Mouse (Mus musculus) MEL (cell line): ENCODE results near the gene Ptpro. TPM values are rescaled to one million over a fixed set of nuclear protein-coding genes. Genes with fewer than 3 reads are reported as not detected.

Experiments
- DNase-seq: peaks from one replicate; pipeline ENCODE4 v3.0.0; 2011; ENCODE audit warnings: low read depth, low spot score
- H3K27ac ChIP-seq: 2 replicates; pipeline ENCODE4 v1.5.1; 2012; ENCODE audit warnings: low read depth, mild to moderate bottlenecking, control low read depth, low read length, moderate library complexity; ENCODE audit not compliant: control insufficient read depth
- H3K27me3 ChIP-seq, 2 experiments: fragments of 150-350 bp in 1 of 2; sonication (generic) in 1 of 2; 2 replicates each; pipeline ENCODE4 v1.6.1; 2012; ENCODE audit warnings: low read length in 2 of 2, mild to moderate bottlenecking in 2 of 2, improper control_type of control experiment in 1 of 2, moderate library complexity in 1 of 2; ENCODE audit not compliant: insufficient read depth in 2 of 2, control insufficient read depth in 1 of 2
- H3K36me3 ChIP-seq, 2 experiments: 2 replicates each; pipeline ENCODE4 v1.6.1; 2012 to 2014; ENCODE audit warnings: low read length in 2 of 2, improper control_type of control experiment in 1 of 2, inconsistent platforms in 1 of 2, mild to moderate bottlenecking in 1 of 2; ENCODE audit not compliant: insufficient read depth in 2 of 2, control insufficient read depth in 1 of 2
- H3K4me1 ChIP-seq, 2 experiments: fragments of 150-350 bp in 1 of 2; sonication (generic) in 1 of 2; 2 replicates each; pipeline ENCODE4 v1.6.1; 2012; ENCODE audit warnings: low read length in 2 of 2, improper control_type of control experiment in 1 of 2, mild to moderate bottlenecking in 1 of 2; ENCODE audit not compliant: insufficient read depth in 2 of 2, control insufficient read depth in 1 of 2
- H3K4me3 ChIP-seq, 2 experiments: fragments of 150-350 bp in 1 of 2; sonication (generic) in 1 of 2; 2 replicates each; pipeline ENCODE4 v1.5.1; 2012; ENCODE audit warnings: low read depth in 2 of 2, low read length in 2 of 2, mild to moderate bottlenecking in 2 of 2, moderate library complexity in 2 of 2, control low read depth in 1 of 2, improper control_type of control experiment in 1 of 2; ENCODE audit not compliant: control insufficient read depth in 1 of 2, insufficient read depth in 1 of 2
- H3K79me2 ChIP-seq: 2 replicates; pipeline ENCODE4 v1.6.1; 2012; ENCODE audit warnings: mild to moderate bottlenecking, low read length, moderate library complexity; ENCODE audit not compliant: control insufficient read depth, poor library complexity, insufficient read depth
- H3K9ac ChIP-seq: 2 replicates; pipeline ENCODE4 v1.6.1; 2012; ENCODE audit warnings: low read depth, mild to moderate bottlenecking, control low read depth, low read length, moderate library complexity; ENCODE audit not compliant: control insufficient read depth, poor library complexity, severe bottlenecking
- H3K9me3 ChIP-seq: fragments of 150-350 bp; sonication (generic); replicated peaks from 2 replicates; pipeline ENCODE4 v1.6.1; 2012; ENCODE audit warnings: mild to moderate bottlenecking, low read length, improper control_type of control experiment, moderate library complexity; ENCODE audit not compliant: insufficient read depth
- BHLHE40 ChIP-seq: IDR thresholded peaks from 2 replicates; pipeline ENCODE4 v1.6.1; 2012; ENCODE audit warnings: low read depth, mild to moderate bottlenecking, inconsistent platforms, low read length, improper control_type of control experiment, borderline replicate concordance
- CHD1 ChIP-seq: IDR thresholded peaks from 2 replicates; pipeline ENCODE4 v1.6.1; 2012; ENCODE audit warnings: low read depth, mild to moderate bottlenecking, inconsistent platforms, low read length, improper control_type of control experiment
- E2F4 ChIP-seq: IDR thresholded peaks from 2 replicates; pipeline ENCODE4 v1.6.1; 2011; ENCODE audit warnings: low read depth, low read length, improper control_type of control experiment, borderline replicate concordance
- ETS1 ChIP-seq: IDR thresholded peaks from 2 replicates; pipeline ENCODE4 v1.6.1; 2012; ENCODE audit warnings: low read depth, mild to moderate bottlenecking, inconsistent platforms, low read length, improper control_type of control experiment, moderate library complexity
- KAT2A ChIP-seq: conservative IDR thresholded peaks from 2 replicates; pipeline ENCODE4 v1.6.1; 2012; ENCODE audit warnings: low read depth, low read length, improper control_type of control experiment, inconsistent platforms
- MAFK ChIP-seq: IDR thresholded peaks from 2 replicates; pipeline ENCODE4 v1.6.1; 2011; ENCODE audit warnings: low read depth, mild to moderate bottlenecking, low read length, improper control_type of control experiment, borderline replicate concordance
- MAX ChIP-seq: IDR thresholded peaks from 2 replicates; pipeline ENCODE4 v1.6.1; 2011; ENCODE audit warnings: low read length, improper control_type of control experiment
- MXI1 ChIP-seq: IDR thresholded peaks from 2 replicates; pipeline ENCODE4 v1.6.1; 2011; ENCODE audit warnings: mild to moderate bottlenecking, low read depth, low read length, improper control_type of control experiment
- MYB ChIP-seq: IDR thresholded peaks from 2 replicates; pipeline ENCODE4 v1.6.1; 2011; ENCODE audit warnings: mild to moderate bottlenecking, low read depth, low read length, improper control_type of control experiment
- MYC ChIP-seq: IDR thresholded peaks from 2 replicates; pipeline ENCODE4 v1.6.1; 2011; ENCODE audit warnings: low read depth, mild to moderate bottlenecking, low read length, improper control_type of control experiment, moderate library complexity
- NRF1 ChIP-seq: IDR thresholded peaks from 2 replicates; pipeline ENCODE4 v1.6.1; 2014; ENCODE audit warnings: low read depth, mild to moderate bottlenecking, inconsistent platforms, low read length, improper control_type of control experiment, moderate library complexity; ENCODE audit not compliant: poor library complexity, insufficient read depth, severe bottlenecking
- POLR2A ChIP-seq, 2 experiments: IDR thresholded peaks; 2 replicates each; pipeline ENCODE4 v1.6.1; 2011 to 2012; ENCODE audit warnings: low read length in 2 of 2, mild to moderate bottlenecking in 2 of 2, control low read depth in 1 of 2, improper control_type of control experiment in 1 of 2, low read depth in 1 of 2, moderate library complexity in 1 of 2; ENCODE audit not compliant: control insufficient read depth in 1 of 2, insufficient read depth in 1 of 2, poor library complexity in 1 of 2
- POLR2AphosphoS5 ChIP-seq: IDR thresholded peaks from 2 replicates; pipeline ENCODE4 v1.6.1; 2012; ENCODE audit warnings: low read depth, borderline replicate concordance, mild to moderate bottlenecking, inconsistent platforms, low read length, moderate library complexity, mixed read lengths
- SIN3A ChIP-seq: IDR thresholded peaks from 2 replicates; pipeline ENCODE4 v1.6.1; 2012; ENCODE audit warnings: low read length, improper control_type of control experiment, inconsistent platforms
- SMC3 ChIP-seq: IDR thresholded peaks from 2 replicates; pipeline ENCODE4 v1.6.1; 2011; ENCODE audit warnings: low read depth, low read length, improper control_type of control experiment
- TBP ChIP-seq: IDR thresholded peaks from 2 replicates; pipeline ENCODE4 v1.8.0; 2011; ENCODE audit warnings: low read depth, low read length, improper control_type of control experiment
- TCF12 ChIP-seq: IDR thresholded peaks from 2 replicates; pipeline ENCODE4 v1.6.1; 2014; ENCODE audit warnings: low read depth, mild to moderate bottlenecking, inconsistent platforms, low read length, improper control_type of control experiment, moderate library complexity
- USF1 ChIP-seq: IDR thresholded peaks from 2 replicates; pipeline ENCODE4 v1.6.1; 2014; ENCODE audit warnings: low read depth, mild to moderate bottlenecking, inconsistent platforms, low read length, improper control_type of control experiment, moderate library complexity
- USF2 ChIP-seq, 2 experiments: IDR thresholded peaks; 2 replicates each; pipeline ENCODE4 v1.6.1; 2011 to 2012; ENCODE audit warnings: improper control_type of control experiment in 2 of 2, low read length in 2 of 2, borderline replicate concordance in 1 of 2, inconsistent platforms in 1 of 2, low read depth in 1 of 2, mild to moderate bottlenecking in 1 of 2; ENCODE audit not compliant: insufficient read depth in 1 of 2
- ZC3H11A ChIP-seq: IDR thresholded peaks from 2 replicates; pipeline ENCODE4 v1.6.1; 2012; ENCODE audit warnings: low read depth, mild to moderate bottlenecking, inconsistent platforms, low read length, improper control_type of control experiment
- ZKSCAN1 ChIP-seq: IDR thresholded peaks from 2 replicates; pipeline ENCODE4 v1.6.1; 2012; ENCODE audit warnings: low read depth, mild to moderate bottlenecking, inconsistent platforms, low read length, improper control_type of control experiment, moderate library complexity
- ZNF384 ChIP-seq: IDR thresholded peaks from 2 replicates; pipeline ENCODE4 v1.6.1; 2012; ENCODE audit warnings: low read depth, mild to moderate bottlenecking, inconsistent platforms, low read length, improper control_type of control experiment
- polyA plus RNA-seq, 2 experiments: library from polyadenylated mRNA; stranded (reverse) in 1 of 2; unstranded in 1 of 2; fragments of >175 nt in 1 of 2; fragments of >200 nt in 1 of 2; gene quantifications; 2 replicates each; pipeline versions ENCODE4 v1.2.1 to v1.2.4; 2012; ENCODE audit warnings: low replicate concordance in 2 of 2, low read depth in 1 of 2; ENCODE audit not compliant: insufficient read length in 2 of 2, insufficient read depth in 1 of 2, missing spikeins in 1 of 2
- total RNA-seq: library from RNA; depleted of rRNA; stranded (reverse); fragments of 300-350 nt; gene quantifications from 2 replicates; pipeline ENCODE4 v1.2.3, GENCODE M21; 2012

Gene Ptpro
- total and polyA plus RNA-seq, 3 experiments, result not detected

- H3K79me2 ChIP-seq, result no peaks in the 10 kb centered on the region
- H3K36me3 ChIP-seq, result no peaks in the 10 kb centered on the region
- TF ChIP-seq E2F4, result no peak
- no peak for TF ChIP-seq BHLHE40
- TF ChIP-seq SMC3, result no peak
- no peak for TF ChIP-seq NRF1
- TF ChIP-seq TBP, result no peak
- no peak for TF ChIP-seq CHD1
- H3K27ac ChIP-seq, result no peak overlapping the region
- no peaks in the 10 kb centered on the region for H3K4me1 ChIP-seq
- H3K9ac ChIP-seq, result no peak overlapping the region
- H3K9me3 ChIP-seq, result no peaks in the 10 kb centered on the region
- H3K4me3 ChIP-seq, result no peak overlapping the region
- no peak for DNase-seq
- H3K27me3 ChIP-seq, result no peaks in the 10 kb centered on the region
These were observed 144.1 kb downstream of the Ptpro start for GRCm38 (mm10) chr6:137396106-137396793.

- H3K36me3 ChIP-seq, result no peaks in the 10 kb centered on the region
- H3K9ac ChIP-seq, result no peak overlapping the region
- DNase-seq, result no peak
- H3K27me3 ChIP-seq, result no peaks in the 10 kb centered on the region
- H3K4me3 ChIP-seq, result no peak overlapping the region
- TF ChIP-seq NRF1 (no peak), ZNF384 (no peak), MAFK (no peak), SIN3A (no peak), MYC (no peak), USF2 (IDR thresholded peaks at IDR 0.05; ENCODE audit: borderline replicate concordance in 1 of 2, insufficient read depth in 1 of 2, low read depth in 1 of 2, low read length in 2 of 2) (no peak), USF1 (no peak), MAX (no peak), TCF12 (no peak), MXI1 (no peak), MYB (no peak), KAT2A (no peak), ETS1 (no peak), POLR2AphosphoS5 (no peak), POLR2A (IDR thresholded peaks at IDR 0.05; ENCODE audit: control insufficient read depth in 1 of 2, insufficient read depth in 1 of 2, low read depth in 1 of 2, low read length in 2 of 2, poor library complexity in 1 of 2) (no peak), E2F4 (no peak), ZC3H11A (no peak), ZKSCAN1 (no peak), SMC3 (no peak)
- H3K9me3 ChIP-seq, result no peaks in the 10 kb centered on the region
- no peaks in the 10 kb centered on the region for H3K4me1 ChIP-seq
- H3K27ac ChIP-seq, result no peak overlapping the region
- no peaks in the 10 kb centered on the region for H3K79me2 ChIP-seq
These were observed 145.2 kb downstream of the Ptpro start for GRCm38 (mm10) chr6:137397358-137397757.
